In genomic region chr4:25408696-25409448, GRCm38 (mm10) we compare ENCODE assay signal across 8 mouse cellular contexts.
DNase-seq lines count a peak whose midpoint lies in the region; ATAC-seq and TF ChIP-seq lines count a peak whose summit lies in the region.

No protein-coding gene starts in this region.

- no peak for TF ChIP-seq CTCF in kidney, adult 2 months (conservative IDR thresholded peaks at IDR 0.05; ENCODE audit: insufficient read depth, insufficient read length, low read depth, low read length)

- WGBS in kidney, adult 2 months, result 24% methylated on average over 3 of the region's 3 CpGs
- WGBS in kidney, embryonic 15.5 days, result 23% methylated on average over 3 of the region's 3 CpGs

- H3K36me3 ChIP-seq in kidney, adult 2 months (ENCODE audit: control insufficient read depth, insufficient read depth, low read length), result no peaks in the 10 kb centered on the region
- no peaks in the 10 kb centered on the region for H3K36me3 ChIP-seq in kidney, embryonic 15.5 days

- no peak overlapping the region for H3K27ac ChIP-seq in kidney, adult 2 months (ENCODE audit: insufficient read depth, low read depth, low read length)
- H3K27ac ChIP-seq in kidney, embryonic 15.5 days, result no peak overlapping the region

- no peak overlapping the region for H3K9ac ChIP-seq in kidney, embryonic 15.5 days

- no peak overlapping the region for H3K4me2 ChIP-seq in kidney, embryonic 15.5 days

- no peaks in the 10 kb centered on the region for H3K9me3 ChIP-seq in kidney, embryonic 15.5 days (replicated peaks)

- no peak; the same call in 1 of the 2 replicates for ATAC-seq in kidney, embryonic 15.5 days (replicated peaks; ENCODE audit: low FRiP score)
- no peak for ATAC-seq in erythroid progenitor cell, adult 5-6 weeks (replicated peaks; ENCODE audit: low FRiP score, poor library complexity, severe bottlenecking)

- peak; percentile 3 for DNase-seq in kidney, adult 2 months
- DNase-seq in frontal cortex, postnatal 10 days (ENCODE audit: low spot score in 2 of 2), result peak; percentile 56 to 60
- peak; percentile 50 to 54 for DNase-seq in left cerebral cortex, adult 9 months (ENCODE audit: low spot score in 2 of 2)
- DNase-seq in retina, embryonic 14.5 days (ENCODE audit: low spot score), result peak; percentile 74
- no peak for DNase-seq in urinary bladder, adult 2 months (ENCODE audit: low spot score)
- DNase-seq in T-cell, adult 2 months (ENCODE audit: low spot score), result no peak

- H3K4me3 ChIP-seq in kidney, adult 2 months (ENCODE audit: insufficient read depth, low read depth, low read length), result no peak overlapping the region
- H3K4me3 ChIP-seq in kidney, embryonic 15.5 days (replicated peaks), result no peak overlapping the region

- no peaks in the 10 kb centered on the region for H3K4me1 ChIP-seq in kidney, adult 2 months (ENCODE audit: control insufficient read depth, insufficient read depth, low read length)
- peaks cover 4% of the 10 kb centered on the region; the same call in 1 of the 2 replicates for H3K4me1 ChIP-seq in kidney, embryonic 15.5 days

- no peaks in the 10 kb centered on the region for H3K27me3 ChIP-seq in kidney, adult 2 months (replicated peaks; ENCODE audit: control insufficient read depth, insufficient read depth, low read length)
- H3K27me3 ChIP-seq in kidney, embryonic 15.5 days, result no peaks in the 10 kb centered on the region

- no peak for TF ChIP-seq POLR2A in kidney, adult 2 months (IDR thresholded peaks at IDR 0.05; ENCODE audit: low read depth, low read length)

Comparison
In these comparisons a context has a peak if more than half of its experiments do, and no peak if none do; other contexts are left out.
1. DNase-seq: peak in kidney, adult 2 months (single experiment), frontal cortex, postnatal 10 days (2 of 2), left cerebral cortex, adult 9 months (2 of 2) and retina, embryonic 14.5 days (single experiment); none in urinary bladder, adult 2 months (single experiment) and T-cell, adult 2 months (single experiment).